Mouse (Mus musculus): ENCODE measurements around the gene Gucy1b2.
A peak's percentile ranks its signal among the peaks of the same experiment; 100 is the strongest.

Gucy1b2 gene

DNA sequence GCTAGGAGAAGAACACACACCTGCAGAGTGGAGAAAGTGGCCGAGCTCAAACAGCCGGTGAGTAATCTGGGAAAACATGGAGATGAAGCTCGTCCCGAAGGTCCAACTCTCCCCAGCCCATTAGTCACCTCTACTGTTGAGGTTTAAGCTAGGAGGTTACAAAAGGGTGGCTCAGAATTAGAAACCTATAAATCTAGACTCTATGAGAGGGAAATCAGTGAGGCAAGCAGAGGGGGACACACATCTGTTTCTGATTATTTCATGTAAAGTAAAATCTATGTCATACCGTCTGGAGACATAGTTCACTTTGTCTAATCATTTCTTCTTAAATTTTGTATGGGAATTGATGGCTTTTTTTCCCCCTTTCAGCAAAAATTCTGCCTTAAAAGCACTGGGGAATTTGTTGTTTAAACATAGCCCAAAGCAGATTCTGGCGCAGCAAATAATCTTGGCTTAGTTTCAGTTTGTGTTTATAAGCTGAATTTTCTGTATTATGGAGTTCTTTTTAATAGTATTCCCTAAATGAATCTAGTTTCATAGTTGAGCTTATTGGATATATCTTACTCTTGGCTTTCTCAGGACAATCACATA lies 12.2 kb downstream of the Gucy1b2 start:
- no peak for DNase-seq

DNA sequence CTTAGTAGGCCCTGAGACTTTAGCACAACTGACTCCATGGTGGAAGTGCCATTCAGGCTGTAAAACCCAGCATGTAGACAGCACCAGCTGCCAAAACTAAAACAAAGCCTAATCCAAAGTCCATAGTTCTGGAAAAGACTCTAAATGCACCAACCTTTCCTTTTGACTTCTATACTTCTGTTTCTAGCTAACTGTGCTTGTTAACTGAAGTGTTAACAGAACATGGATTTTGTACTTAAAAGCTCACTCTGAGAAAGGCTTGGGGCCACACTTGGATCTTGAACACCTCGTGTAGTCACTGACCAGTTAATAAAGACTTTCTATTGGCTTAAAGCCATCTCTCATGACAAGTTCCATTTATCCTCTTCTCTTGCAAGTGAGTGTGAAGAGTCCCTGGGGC lies 13.1 kb downstream of the Gucy1b2 start:
- no peak for DNase-seq

- no peak for DNase-seq
Observed at GRCm38 (mm10) chr14:62440036-62440435, 16.1 kb downstream of the Gucy1b2 start.

DNA sequence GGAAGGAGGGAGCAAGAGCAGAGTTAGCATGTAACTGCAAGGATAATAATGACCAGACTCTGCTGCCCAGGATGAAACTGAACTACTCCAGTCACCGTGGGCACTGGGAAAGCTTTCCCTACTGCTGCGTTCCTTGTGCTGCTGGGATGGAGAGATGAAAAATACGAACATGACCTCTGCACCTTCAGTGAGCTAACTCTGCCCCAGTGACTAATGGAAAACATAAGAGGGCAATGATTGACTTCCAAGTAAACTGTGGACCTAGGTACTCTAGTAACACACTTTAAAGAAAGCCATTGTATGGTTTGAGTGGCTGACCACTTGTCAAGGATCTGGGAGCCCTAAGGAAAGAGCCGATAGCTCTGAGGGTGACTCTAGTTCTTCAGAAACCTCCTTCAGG lies 17.9 kb downstream of the Gucy1b2 start:
- no peak for DNase-seq

DNA sequence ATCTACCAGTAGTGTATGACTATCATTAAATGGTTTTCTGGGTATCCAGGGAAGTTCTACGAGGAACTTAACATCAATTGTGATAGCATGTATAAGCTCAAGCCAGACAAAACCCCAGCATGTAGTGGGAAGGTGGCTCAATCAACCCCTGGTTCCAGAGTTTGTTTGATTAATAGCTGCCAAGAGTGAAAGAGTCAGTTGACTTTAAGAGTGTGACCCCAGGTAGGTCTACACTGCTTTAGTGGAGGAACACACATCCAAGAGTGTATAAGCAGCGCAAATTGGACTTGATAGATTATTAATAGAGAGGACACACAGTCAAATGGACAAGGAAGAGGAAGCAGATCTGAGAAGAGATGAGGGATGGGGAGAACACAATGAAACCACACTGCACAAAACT lies 18.3 kb downstream of the Gucy1b2 start:
- DNase-seq = no peak

DNA sequence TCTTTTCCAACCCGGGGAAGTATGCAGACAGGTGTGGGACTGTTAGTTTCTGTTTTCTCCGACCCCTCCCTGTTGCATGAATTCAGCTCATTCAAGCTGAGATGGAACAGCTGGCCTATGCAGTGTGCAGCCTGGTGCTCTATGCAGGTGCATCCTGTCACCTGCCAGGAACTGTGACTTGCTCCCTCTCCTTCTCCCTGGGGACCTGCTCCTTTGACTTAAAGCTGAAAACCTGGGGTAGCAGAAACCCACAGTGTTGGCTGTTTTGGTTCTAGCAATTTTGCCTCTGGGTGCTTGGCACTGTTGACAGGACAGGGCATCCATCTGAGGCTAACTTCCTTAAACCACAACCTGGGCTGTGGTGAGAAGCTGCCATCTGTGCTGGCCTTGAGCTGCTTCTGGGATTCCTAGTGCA lies 30.8 kb downstream of the Gucy1b2 start:
- DNase-seq = peak; percentile 3 to 5

DNA sequence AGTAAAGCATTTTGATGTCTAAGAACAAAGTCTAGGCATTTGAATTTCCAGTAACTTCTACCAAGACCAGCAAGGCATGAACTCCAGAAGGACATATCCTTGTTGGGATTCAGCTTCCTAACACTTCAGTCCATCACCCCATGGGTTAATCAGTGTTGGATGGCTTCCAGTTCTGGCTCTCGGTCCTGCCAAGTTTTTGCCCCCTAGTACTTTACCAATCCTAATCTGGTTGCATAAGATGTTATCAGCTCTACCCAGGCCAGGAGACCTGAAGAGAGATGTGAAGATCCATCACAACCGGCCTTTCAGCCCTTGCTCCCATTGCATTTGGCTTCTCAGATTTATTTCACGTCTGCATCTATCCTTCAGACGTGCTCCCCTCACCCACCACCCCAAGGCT lies 33.8 kb downstream of the Gucy1b2 start:
- no peak for DNase-seq

DNA sequence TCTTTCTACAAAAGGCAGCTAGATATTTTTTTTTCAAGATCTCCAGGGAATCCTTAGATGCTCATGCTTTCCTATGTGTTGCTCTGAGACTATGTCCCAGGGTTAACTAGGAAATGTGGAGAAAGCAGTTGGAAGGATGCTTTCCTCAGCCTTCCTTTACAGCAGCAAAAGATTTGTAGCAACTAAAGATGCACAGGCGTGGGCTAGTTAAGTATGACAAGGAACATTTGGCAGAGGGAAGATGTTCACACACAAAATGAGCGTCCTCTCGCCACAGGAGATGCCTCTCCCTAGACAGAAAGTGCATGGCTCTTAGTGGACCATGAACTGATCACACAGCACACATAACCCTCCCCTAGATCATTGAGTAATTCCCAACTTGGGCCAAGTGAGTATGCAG lies 38.6 kb downstream of the Gucy1b2 start:
- DNase-seq = no peak

DNA sequence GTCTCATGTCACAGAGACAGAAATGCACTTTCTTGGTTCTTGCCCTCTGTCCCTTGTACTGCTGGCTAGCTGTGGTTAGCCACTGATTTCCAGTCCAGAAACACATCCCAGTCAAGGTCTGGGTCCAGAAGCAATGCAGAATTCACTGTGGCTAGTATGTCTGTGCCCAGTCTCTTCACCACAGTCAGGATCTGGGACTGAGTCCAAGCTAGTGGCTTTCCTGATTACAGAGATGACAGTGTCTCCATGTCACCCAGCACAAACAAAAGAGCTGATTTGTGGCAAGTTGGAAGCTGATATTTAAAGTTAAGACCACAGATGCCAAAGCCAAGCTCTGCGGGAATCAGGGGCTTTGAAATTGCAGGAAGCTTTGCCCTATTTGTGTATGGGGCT lies 39.4 kb downstream of the Gucy1b2 start:
- DNase-seq = no peak

GRCm38 (mm10) chr14:62416007-62416741 lies 39.9 kb downstream of the Gucy1b2 start:
- no peak for DNase-seq

DNA sequence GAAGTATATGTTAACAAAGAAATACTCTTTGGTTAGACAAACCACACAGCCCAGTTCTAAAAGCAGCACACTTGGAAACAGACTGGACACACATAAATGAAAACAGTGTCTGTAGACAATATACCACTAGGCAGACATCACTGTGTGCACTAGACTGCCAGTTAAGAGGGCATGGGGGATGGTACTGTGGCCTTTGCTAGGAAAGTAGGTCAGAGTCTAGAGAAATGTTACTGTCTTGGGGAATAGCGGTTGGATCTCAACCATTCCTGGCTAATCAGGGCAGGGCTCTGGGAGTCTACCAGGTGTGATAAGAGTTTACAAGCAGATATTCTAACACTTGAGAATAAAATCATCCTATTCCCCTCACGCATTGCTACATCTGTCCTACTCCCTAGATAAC lies 60.7 kb downstream of the Gucy1b2 start:
- no peak for DNase-seq

DNA sequence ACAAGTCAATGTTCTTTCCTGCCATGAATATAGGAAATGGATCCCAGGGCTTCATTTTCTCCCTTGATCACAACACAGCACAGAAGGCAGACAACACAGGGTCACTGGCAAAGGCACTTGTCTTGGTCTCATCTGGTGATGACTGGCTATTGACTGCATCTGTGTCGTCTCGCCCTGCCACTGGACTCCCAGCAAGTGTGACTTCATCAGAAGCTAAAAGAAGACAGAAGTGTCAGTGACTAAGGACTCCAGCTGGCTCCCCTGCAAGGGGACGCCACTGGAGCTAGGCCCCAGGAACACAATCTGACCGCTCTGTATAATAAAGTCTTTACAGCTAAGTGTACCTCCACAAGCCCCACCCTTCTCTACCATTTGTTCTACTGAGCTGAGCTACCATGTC lies 63.3 kb downstream of the Gucy1b2 start:
- no peak for DNase-seq

GRCm38 (mm10) chr14:62389729-62390536 lies 66.2 kb downstream of the Gucy1b2 start:
- no peak for DNase-seq

DNA sequence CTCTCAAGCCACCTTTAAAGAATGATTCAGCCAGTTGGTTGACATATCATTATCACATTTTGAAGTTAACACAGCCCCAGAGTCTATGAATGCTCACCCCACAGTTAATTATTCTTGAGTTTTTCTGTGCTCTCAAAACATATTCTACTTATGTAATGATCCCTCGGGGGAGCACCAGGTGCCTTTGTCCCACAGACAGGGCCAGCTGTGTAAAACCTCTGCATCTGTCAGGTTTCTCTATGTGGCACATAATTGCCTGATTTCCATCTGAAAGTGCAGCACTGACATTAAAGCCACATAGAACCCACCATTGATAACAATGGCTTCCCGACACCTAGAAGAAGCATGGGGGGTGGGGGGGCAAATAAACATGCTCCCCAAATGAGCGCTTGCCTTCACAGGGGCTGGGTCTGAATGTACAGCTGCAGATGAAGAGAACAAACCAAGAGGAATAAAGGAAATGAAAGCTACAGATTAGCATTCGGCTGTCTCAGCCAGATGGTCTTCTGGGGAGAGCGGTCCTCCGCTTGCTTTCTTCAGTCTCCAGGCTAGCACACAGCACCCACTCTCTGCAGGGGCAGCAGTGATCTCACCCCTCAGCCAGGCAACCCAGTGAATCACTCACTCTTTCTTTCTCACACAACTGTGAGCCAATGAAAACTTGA lies 66.9 kb downstream of the Gucy1b2 start:
- peak; percentile 4 to 15 for DNase-seq

GRCm38 (mm10) chr14:62383786-62384299 lies 72.2 kb downstream of the Gucy1b2 start:
- no peak for DNase-seq

- no peak for DNase-seq
Observed at GRCm38 (mm10) chr14:62383109-62383508, 73.0 kb downstream of the Gucy1b2 start.

DNA sequence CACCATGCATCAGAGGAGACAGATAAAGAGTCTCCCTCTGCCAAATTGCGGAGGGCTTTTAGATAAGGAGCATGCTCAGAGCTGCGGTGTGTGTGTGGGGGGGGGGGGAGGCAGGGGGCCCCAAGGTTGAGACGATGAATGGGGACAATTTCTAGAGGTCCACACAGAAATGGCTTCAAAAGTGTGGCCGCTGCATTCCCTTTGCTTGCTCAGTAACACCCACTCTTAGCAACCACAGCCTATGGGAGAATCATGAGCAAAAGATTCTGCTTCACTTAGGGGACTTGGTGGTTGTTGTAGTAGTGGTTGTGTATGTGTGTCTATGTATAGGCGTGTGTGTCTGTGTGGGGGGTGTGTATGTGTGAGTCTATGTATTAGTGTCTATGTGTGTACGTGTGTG lies 75.5 kb downstream of the Gucy1b2 start:
- no peak for DNase-seq

- DNase-seq = no peak
Observed at GRCm38 (mm10) chr14:62379391-62379790, 76.7 kb downstream of the Gucy1b2 start.

- no peak for DNase-seq
Observed at GRCm38 (mm10) chr14:62376115-62376514, 80.0 kb downstream of the Gucy1b2 start.

GRCm38 (mm10) chr14:62375694-62376093 lies 80.4 kb downstream of the Gucy1b2 start:
- no peak for DNase-seq

DNA sequence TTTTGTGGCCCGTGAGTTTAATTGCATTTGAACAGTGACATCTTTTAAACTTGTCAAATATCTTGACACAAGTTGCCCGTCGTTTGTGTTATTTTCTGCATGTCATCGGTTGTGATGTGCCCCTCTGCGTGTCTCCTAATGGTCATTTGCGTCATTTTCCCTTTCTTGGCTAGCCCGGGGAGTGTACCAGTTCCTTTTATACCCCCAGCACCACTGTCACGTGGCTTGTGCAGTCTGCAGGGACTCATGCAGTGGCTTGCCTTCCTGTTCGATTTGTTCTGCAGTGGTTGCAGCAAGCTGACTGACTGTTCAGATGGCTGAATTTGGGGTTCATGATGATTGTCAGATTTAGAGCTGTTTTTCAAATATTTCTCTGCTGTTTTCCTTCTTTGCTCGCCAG lies 82.1 kb downstream of the Gucy1b2 start:
- DNase-seq = no peak

DNA sequence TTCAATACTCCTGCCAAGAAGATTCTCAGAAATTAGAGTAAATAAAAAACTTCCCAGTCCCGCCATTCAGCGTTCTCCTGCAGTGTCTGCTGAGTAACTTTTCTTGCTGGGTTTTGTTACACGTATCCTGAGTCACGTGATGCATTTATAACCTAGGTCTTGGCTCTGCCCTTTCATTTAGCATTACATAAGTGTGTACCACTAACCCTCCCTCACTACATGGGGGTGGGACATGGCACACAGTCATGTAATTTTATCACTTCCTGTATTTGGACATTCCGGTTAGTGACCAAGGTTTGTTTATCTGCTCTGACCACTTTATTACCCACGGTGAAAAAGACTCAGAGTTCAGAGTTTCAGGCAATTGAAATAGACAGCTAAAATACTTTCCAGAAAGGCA lies 85.3 kb downstream of the Gucy1b2 start:
- DNase-seq = no peak

- DNase-seq = no peak
Observed at GRCm38 (mm10) chr14:62363774-62364173, 92.3 kb downstream of the Gucy1b2 start.
